Mouse (Mus musculus) embryonic facial prominence, embryonic 11.5 days (tissue): ENCODE results near the gene Ankfn1. TPM values are rescaled to one million over a fixed set of nuclear protein-coding genes. Genes with fewer than 3 reads are reported as not detected.

Experiments
- ATAC-seq: fragments of 200-750 bp; cut with Nextera tagmentation; replicated peaks from 2 replicates; pipeline ENCODE4 v1.8.0; 2017; ENCODE audit warnings: low read depth; ENCODE audit not compliant: insufficient number of reproducible peaks, low FRiP score, low TSS enrichment
- DNase-seq: peaks from one replicate; pipeline ENCODE4 v3.0.0-alpha.2; 2015; ENCODE audit warnings: low spot score
- H3K27ac ChIP-seq: fragments of 300-500 bp; sonication (generic); replicated peaks from 2 replicates; pipeline ENCODE4 v1.5.1; 2014; ENCODE audit warnings: mild to moderate bottlenecking, low read depth, low read length, control low read depth
- H3K27me3 ChIP-seq: fragments of 300-500 bp; sonication (generic); 2 replicates; pipeline ENCODE4 v1.6.1; 2014; ENCODE audit warnings: mild to moderate bottlenecking, low read length, moderate library complexity, mixed read lengths; ENCODE audit not compliant: control insufficient read depth, insufficient read depth
- H3K36me3 ChIP-seq: fragments of 300-500 bp; sonication (generic); replicated peaks from 2 replicates; pipeline ENCODE4 v1.6.1; 2014; ENCODE audit warnings: low read depth, mild to moderate bottlenecking, low read length, moderate library complexity, mixed read lengths; ENCODE audit not compliant: control insufficient read depth, insufficient read depth
- H3K4me1 ChIP-seq: fragments of 300-500 bp; sonication (generic); 2 replicates; pipeline ENCODE4 v1.6.1; 2014; ENCODE audit warnings: low read length, mixed read lengths; ENCODE audit not compliant: control insufficient read depth, insufficient read depth
- H3K4me2 ChIP-seq: fragments of 300-500 bp; sonication (generic); 2 replicates; pipeline ENCODE4 v1.6.1; 2014; ENCODE audit warnings: low read depth, mild to moderate bottlenecking, control low read depth, low read length, moderate library complexity
- H3K4me3 ChIP-seq: fragments of 300-500 bp; sonication (generic); 2 replicates; pipeline ENCODE4 v1.5.1; 2014; ENCODE audit warnings: low read depth, low read length, control low read depth
- H3K9ac ChIP-seq: fragments of 300-500 bp; sonication (generic); replicated peaks from 2 replicates; pipeline ENCODE4 v1.6.1; 2014; ENCODE audit warnings: mild to moderate bottlenecking, control low read depth, low read length
- H3K9me3 ChIP-seq: fragments of 300-500 bp; sonication (generic); replicated peaks from 2 replicates; pipeline ENCODE4 v1.6.1; 2016; ENCODE audit warnings: mild to moderate bottlenecking, low read length, inconsistent platforms, mixed read lengths; ENCODE audit not compliant: control insufficient read depth
- WGBS: fragments of 180-500 bp; shearing (Covaris S2); extraction: QIAGEN DNeasy Blood & Tissue Kit; methylation state at CpG from one replicate; pipeline ENCODE4 v1.1.7; 2014; 5-methylcytosine and 5-hydroxymethylcytosine counted together
- polyA plus RNA-seq: library from polyadenylated mRNA; unstranded; fragments of >200 nt; fragmentation: Nextera tagmentation; extraction: Ambion mirVana; gene quantifications from 2 replicates; pipeline ENCODE4 v1.2.1, GENCODE M21; 2014

The Ankfn1 gene
- polyA plus RNA-seq, 1 experiment from 2014 or later = 0.48 TPM

DNA sequence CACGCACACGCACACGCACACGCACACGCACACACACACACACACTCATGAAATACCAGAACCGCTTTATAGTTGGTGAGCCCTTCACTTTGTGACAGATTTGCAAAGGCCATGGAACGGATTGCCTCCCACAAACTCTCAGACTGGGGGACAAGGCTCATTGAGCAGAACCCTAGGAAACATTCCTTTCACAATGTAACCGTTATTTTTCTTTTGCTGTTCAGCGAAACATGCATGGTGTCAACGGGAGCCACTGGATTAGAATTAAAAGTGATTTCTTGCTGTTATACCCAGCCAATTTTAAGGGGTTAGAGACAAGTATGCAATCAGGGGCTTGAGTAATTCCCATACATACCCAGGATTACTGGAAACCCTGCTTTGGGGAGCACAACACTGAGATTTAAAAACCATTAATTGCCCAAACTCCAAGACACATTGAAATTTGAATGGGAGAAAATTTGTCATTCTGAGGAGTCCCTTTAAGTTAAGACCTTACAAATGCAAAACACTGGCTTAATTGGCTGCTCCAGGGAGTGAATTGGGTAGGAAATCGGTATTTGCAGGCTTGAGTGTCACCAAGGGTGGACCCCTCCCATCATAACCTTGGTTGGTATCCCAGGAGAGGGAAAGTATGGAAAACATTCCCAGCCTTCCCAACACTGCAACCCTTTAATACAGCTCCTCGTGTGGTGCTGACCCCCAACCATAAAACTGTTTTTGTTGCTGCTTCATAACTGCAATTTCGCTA lies 153.6 kb downstream of the Ankfn1 start:
- WGBS = 79% methylated on average over 13 of the region's 13 CpGs
- Histone ChIP-seq H3K4me1 (no peaks in the 10 kb centered on the region), H3K4me2 (no peak overlapping the region), H3K9ac (no peak overlapping the region), H3K36me3 (no peaks in the 10 kb centered on the region), H3K9me3 (no peaks in the 10 kb centered on the region), H3K27ac (no peak overlapping the region), H3K27me3 (no peaks in the 10 kb centered on the region), H3K4me3 (no peak overlapping the region)
- DNase-seq = no peak
- no peak for ATAC-seq

DNA sequence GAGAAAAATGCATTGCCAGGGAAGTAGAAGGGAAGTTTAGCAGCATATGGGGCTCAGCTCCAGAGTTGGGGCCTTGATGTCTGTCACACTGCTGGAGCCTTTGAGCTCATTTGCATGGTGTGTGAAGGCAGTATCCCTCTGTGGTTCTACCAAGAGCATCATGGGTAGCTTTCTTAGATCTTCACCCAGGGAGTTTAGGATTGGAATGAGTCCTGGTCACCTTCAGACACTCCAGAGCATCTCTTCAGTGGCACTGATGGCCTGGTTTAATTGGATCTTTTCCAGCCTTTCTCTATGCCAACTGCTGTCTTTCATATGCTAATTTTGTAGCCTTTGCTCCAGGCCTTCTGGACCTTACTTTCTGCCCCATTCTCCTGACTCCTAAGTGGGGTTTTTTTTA lies 157.5 kb downstream of the Ankfn1 start:
- H3K27ac ChIP-seq = no peak overlapping the region
- H3K36me3 ChIP-seq = no peaks in the 10 kb centered on the region
- H3K4me3 ChIP-seq = no peak overlapping the region
- ATAC-seq (no peak), DNase-seq (no peak)
- no peaks in the 10 kb centered on the region for H3K27me3 ChIP-seq
- H3K9me3 ChIP-seq = no peaks in the 10 kb centered on the region
- no peaks in the 10 kb centered on the region for H3K4me1 ChIP-seq
- H3K9ac ChIP-seq = no peak overlapping the region
- no peak overlapping the region for H3K4me2 ChIP-seq

DNA sequence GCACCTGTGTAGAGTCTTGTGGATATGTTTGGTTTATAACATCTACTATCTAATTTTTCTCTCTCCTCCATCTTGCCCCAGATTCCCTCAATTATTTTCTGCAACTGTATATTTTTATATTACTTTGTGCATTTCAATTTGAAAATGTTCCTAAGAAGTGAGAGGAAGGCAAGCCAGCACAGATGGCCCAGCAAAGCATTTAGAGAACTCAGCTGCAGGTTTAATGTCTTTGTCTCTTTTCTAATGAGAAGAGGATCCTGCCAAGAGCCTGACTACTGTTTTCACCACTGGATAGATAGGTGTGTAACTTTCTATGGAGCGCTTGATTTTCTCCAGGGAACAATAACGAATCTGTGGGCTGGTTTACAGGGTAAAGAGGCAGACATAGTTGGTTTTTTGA lies 161.6 kb downstream of the Ankfn1 start:
- no peaks in the 10 kb centered on the region for H3K4me1 ChIP-seq
- WGBS = 91% methylated on average over 2 of the region's 2 CpGs
- no peak overlapping the region for H3K9ac ChIP-seq
- no peak overlapping the region for H3K4me2 ChIP-seq
- no peak overlapping the region for H3K4me3 ChIP-seq
- no peaks in the 10 kb centered on the region for H3K36me3 ChIP-seq
- H3K27ac ChIP-seq = no peak overlapping the region
- no peaks in the 10 kb centered on the region for H3K9me3 ChIP-seq
- H3K27me3 ChIP-seq = no peaks in the 10 kb centered on the region
- no peak for ATAC-seq
- no peak for DNase-seq

DNA sequence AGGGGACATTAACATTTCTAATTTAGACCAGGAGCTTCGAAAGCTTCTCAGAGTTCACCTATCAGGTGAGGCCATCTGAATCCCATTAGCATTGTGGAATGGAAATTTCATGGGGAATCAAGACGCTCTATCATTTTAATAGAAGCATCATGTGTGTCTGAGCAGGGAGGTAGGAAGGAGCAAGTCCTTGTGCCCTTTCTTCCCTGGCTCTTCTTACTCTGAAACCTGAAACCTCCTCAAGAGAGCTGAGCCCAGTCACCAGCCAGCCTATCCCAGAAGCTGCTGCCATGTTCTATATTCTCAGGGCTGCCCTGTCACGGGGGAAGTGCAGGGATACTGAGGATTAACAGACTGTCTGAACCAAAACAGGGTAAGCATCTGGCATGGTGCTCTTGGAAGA lies 165.9 kb downstream of the Ankfn1 start:
- ATAC-seq (peak; percentile 84), DNase-seq (peak; percentile 77)
- Histone ChIP-seq H3K4me3 (no peak overlapping the region), H3K27me3 (no peaks in the 10 kb centered on the region), H3K9me3 (no peaks in the 10 kb centered on the region), H3K36me3 (no peaks in the 10 kb centered on the region), H3K27ac (no peak overlapping the region), H3K9ac (no peak overlapping the region), H3K4me2 (no peak overlapping the region), H3K4me1 (no peaks in the 10 kb centered on the region)
- 36% methylated on average over 3 of the region's 3 CpGs for WGBS

DNA sequence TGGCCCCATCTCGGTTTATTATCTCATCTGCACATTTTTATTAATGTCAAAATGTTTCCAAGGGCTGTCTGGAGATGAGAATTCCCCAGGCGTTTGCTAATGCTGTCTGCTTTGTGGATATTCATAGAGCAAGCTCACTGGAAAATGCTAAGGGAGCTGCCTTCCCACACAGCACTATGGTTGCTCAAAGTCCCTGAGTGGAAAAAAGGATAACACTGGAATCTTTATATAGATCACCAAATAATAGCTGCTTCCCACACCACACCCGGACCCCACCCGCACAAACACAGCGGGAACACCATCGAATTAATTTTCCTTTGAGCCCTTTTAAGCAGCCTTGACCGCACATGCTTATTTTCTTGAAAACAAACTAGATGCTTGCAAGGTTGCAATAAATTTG lies 169.4 kb downstream of the Ankfn1 start:
- no peaks in the 10 kb centered on the region for H3K9me3 ChIP-seq
- H3K9ac ChIP-seq = no peak overlapping the region
- 83% methylated on average over 7 of the region's 7 CpGs for WGBS
- no peak overlapping the region for H3K4me2 ChIP-seq
- no peak for DNase-seq
- no peak for ATAC-seq
- H3K27ac ChIP-seq = no peak overlapping the region
- H3K27me3 ChIP-seq = no peaks in the 10 kb centered on the region
- no peaks in the 10 kb centered on the region for H3K4me1 ChIP-seq
- H3K36me3 ChIP-seq = no peaks in the 10 kb centered on the region
- H3K4me3 ChIP-seq = no peak overlapping the region

DNA sequence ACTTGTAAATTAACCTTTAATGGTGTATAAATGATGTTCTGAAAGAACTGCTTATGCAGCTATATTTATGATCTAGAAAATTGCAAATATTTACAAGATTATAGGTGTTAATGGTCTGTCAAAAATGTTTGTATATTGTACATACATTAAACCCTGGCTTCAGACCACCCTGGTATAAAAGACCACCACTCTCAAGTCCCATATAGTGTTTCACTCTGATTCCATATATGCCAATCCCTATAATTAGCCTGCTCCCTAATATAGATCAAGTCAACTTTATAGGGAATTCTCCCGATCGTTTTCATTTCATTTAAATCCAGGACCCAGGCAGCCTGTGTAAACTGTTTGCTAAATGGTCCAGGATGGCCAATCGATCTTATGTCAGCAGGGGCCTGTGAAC lies 170.2 kb downstream of the Ankfn1 start:
- Histone ChIP-seq H3K9ac (no peak overlapping the region), H3K4me3 (no peak overlapping the region), H3K36me3 (no peaks in the 10 kb centered on the region), H3K9me3 (no peaks in the 10 kb centered on the region), H3K4me2 (no peak overlapping the region), H3K4me1 (no peaks in the 10 kb centered on the region), H3K27ac (no peak overlapping the region), H3K27me3 (no peaks in the 10 kb centered on the region)
- ATAC-seq (no peak), DNase-seq (no peak)
- WGBS = 46% methylated on average over 3 of the region's 3 CpGs

DNA sequence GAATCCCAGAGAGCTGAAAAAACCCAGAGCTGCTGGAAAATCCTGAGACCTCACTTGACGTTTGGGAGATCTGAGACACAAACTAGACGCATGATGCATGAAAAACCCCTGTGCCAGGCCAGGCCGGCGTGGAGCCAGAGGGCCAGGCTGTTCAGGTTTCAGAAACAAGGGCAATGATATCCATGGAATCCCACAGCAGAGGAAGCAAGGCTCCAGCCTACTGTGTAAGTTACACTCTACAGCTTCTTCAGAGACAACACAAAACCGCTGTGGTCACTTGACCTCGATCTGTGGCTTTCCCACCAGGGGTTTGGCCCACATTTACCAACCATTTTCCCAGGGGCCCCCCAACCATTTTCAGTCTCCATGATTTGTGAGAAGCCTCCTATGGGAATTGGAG lies 171.1 kb downstream of the Ankfn1 start:
- no peaks in the 10 kb centered on the region for H3K9me3 ChIP-seq
- no peak for DNase-seq
- no peaks in the 10 kb centered on the region for H3K27me3 ChIP-seq
- H3K9ac ChIP-seq = no peak overlapping the region
- H3K36me3 ChIP-seq = no peaks in the 10 kb centered on the region
- ATAC-seq = no peak
- H3K4me3 ChIP-seq = no peak overlapping the region
- H3K4me1 ChIP-seq = no peaks in the 10 kb centered on the region
- no peak overlapping the region for H3K4me2 ChIP-seq
- H3K27ac ChIP-seq = no peak overlapping the region
- WGBS = 71% methylated on average over 6 of the region's 6 CpGs

DNA sequence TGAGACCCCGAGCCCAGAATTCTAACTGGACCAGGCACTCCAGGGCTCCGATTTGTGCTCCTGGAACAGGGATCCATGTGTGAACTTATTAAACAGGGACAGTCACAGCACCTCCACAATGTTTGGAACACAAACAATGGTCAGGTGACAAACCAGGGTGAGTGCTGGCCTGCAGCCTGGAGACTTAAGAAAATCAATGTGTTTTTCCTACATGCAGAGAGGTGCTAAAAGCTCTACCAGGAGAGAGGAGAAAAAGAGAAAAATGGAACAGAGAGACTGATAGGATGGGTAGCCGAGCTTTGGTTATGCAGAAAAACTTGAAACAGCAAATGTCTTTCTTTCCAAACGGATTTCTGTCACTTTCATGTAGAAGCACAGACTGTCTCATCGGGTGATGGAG lies 174.5 kb downstream of the Ankfn1 start:
- Histone ChIP-seq H3K4me3 (no peak overlapping the region), H3K36me3 (no peaks in the 10 kb centered on the region), H3K4me1 (no peaks in the 10 kb centered on the region), H3K9ac (no peak overlapping the region), H3K27me3 (no peaks in the 10 kb centered on the region), H3K27ac (no peak overlapping the region), H3K4me2 (no peak overlapping the region), H3K9me3 (no peaks in the 10 kb centered on the region)
- DNase-seq (no peak), ATAC-seq (no peak)
- WGBS = 88% methylated on average over 5 of the region's 5 CpGs
